In the genomic region with DNA sequence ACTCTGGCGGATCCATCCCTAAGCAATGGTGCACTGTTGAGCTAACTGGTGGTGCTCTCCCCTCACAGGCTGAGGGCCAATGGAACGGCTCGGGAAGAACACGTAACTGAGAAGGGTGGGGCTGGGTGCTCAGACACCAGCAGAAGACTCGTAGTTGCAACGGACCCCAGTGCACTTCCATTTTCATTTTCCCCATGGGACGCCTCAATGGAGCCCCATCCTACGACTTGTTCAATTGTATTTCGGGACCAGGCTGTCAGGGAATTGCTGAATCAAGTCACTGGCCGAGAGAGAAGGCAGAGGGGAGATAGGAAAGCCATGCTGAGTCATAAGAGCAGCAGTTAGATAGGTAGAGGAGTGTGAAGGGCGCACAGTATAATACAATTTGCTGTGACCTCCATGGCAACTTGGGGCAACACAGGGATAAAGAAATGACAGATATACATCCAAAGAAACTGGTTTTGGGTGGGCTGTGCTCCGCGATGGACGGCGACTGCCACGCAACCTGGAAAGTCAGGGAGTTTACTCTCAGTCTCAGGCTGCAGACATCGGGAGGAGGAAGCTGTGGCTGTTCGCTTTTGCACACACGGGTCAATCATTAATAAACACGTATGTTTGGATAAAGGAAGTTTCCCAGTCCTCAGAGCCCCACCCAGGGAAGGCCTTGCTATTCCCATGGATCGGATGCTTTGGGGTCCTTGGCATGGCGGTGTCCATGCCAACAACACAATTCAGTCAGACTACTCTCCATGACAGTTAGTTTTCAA, we compare ENCODE assay signal across 1 mouse cellular context.
TF ChIP-seq lines count a peak whose summit lies in the region.

No protein-coding gene starts in this region.

TF ChIP-seq in MEL, 35 proteins besides CTCF, POLR2A, EP300 and RAD21 (continued from another document):
- no peak for TF ChIP-seq MAFK (IDR thresholded peaks at IDR 0.05; ENCODE audit: borderline replicate concordance, low read depth, low read length)
- no peak for TF ChIP-seq USF2 (IDR thresholded peaks at IDR 0.05; ENCODE audit: borderline replicate concordance in 1 of 2, insufficient read depth in 1 of 2, low read depth in 1 of 2, low read length in 2 of 2)
- peak; percentile 40 for TF ChIP-seq TCF12 (IDR thresholded peaks at IDR 0.05; ENCODE audit: low read depth, low read length)
- peak; percentile 59 for TF ChIP-seq TBP (IDR thresholded peaks at IDR 0.05; ENCODE audit: low read depth, low read length)
- TF ChIP-seq RCOR1 (IDR thresholded peaks at IDR 0.05; ENCODE audit: low read depth, low read length) = no peak
- TF ChIP-seq MXI1 (IDR thresholded peaks at IDR 0.05; ENCODE audit: low read depth, low read length) = peak; percentile 60
- no peak for TF ChIP-seq MYB (IDR thresholded peaks at IDR 0.05; ENCODE audit: low read depth, low read length)
- TF ChIP-seq GATA1 (IDR thresholded peaks at IDR 0.05; ENCODE audit: low read depth, low read length) = no peak
- no peak for TF ChIP-seq JUND (IDR thresholded peaks at IDR 0.05; ENCODE audit: low read depth, low read length)
- TF ChIP-seq NELFE (IDR thresholded peaks at IDR 0.05; ENCODE audit: low read depth, low read length) = peak; percentile 68
- TF ChIP-seq POLR2AphosphoS5 (IDR thresholded peaks at IDR 0.05; ENCODE audit: borderline replicate concordance, low read depth, low read length) = no peak
